Mouse (Mus musculus) T-cell, adult 2 months (primary cell): Measurements from ENCODE around the gene Ghrhr.

Experiments
- DNase-seq: peaks from one replicate; pipeline ENCODE4 v3.0.0; 2022; ENCODE audit warnings: low spot score

Gene Ghrhr

GRCm38 (mm10) chr6:55376076-55376475 is at the start of gene Ghrhr:
Gene Ghrhr, plus strand, starts transcription at chr6:55376295.
- DNase-seq, result no peak

DNA sequence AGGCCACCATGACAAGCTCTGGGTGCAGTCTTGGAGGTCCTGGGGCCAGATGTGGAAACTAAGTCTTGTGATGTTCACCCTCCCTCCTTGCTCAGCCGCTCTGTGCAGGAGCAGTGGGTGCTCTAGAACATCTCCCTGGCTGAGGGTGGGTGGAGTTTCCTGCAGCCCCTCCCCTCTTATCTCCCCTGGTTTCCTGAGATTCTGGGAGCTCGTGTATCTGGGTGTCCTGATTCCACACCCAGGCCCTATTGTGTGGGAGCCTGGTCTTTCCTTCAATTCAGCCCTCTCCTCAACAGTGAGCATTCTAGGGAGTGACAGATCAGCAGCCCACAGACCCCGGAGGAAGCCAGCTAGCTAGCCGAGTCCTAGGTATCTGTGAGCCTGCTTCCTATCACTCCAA is 49.8 kb upstream of the Ghrhr start:
- no peak for DNase-seq

- no peak for DNase-seq
Observed at GRCm38 (mm10) chr6:55327326-55327725, 48.8 kb upstream of the Ghrhr start.

DNA sequence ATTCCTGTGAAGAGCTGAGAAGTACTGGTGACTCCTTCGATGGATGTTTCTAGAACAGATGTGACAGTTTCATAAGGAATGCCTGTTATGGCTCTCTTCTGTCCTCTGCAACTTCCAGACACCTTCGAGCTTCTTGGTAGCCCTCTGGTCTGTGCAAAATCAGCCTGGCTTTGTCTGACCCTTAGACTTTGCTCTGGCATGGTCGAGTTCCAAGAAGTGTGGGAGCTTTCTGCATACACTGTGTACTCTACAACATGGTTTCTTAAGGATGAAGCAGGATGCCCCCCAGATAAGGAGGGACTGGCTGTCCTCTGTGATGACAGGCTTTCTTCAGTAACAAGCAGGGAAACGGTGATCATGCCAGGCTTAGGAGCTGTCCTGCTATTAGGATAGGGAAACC is 47.9 kb upstream of the Ghrhr start:
- no peak for DNase-seq

DNA sequence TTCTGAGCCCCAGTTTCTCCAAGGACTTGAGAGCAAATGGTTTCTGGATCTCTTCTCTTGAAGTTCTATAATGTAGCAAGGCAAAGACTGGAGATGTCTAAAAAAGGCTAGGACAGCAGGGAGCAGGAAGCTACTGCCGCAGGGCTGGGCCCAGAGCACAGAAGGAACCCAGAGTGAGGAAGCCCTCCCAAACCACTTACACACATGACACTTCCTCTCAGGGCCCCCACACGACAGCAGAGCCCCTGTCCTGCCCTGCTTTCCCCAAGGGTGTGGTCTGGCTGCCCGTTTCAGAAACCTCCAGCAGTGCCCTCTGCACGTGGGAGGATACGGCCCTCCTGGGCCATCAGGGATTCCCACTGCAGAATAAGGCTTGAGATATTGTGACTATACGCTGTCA is 44.8 kb upstream of the Ghrhr start:
- no peak for DNase-seq

DNA sequence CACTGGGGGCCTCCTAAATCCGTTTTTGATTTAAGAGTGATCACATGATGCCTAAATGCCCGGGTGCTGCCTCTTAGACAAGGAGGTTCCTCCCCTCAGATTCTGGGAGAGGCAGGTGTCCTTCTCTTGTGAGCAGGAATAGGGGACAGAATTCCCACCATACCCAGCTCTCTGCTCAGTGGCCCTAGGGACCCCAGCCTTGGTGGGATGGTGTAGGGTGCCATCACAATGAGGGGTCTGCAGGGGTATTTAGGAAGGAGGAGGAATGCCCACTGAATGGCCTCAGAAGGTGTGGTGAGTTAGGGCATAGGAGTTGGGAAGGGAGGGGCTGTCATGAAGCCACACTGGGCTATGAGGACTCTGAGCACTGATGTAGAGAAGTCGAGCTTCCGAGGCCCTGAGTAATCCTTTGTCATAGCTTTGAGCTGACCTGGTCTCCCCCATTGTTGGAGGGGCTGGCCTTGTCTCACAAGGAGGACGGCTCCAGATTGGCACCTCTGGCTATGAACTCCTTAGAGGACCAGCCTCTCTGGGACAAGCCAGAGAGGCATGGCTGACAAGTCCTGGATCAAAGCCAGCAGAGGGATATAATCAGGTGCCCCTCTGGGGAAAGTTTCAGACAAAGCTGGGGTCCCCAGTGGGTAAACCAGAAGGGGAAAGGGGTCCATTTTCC is 43.9 kb upstream of the Ghrhr start:
- no peak for DNase-seq

DNA sequence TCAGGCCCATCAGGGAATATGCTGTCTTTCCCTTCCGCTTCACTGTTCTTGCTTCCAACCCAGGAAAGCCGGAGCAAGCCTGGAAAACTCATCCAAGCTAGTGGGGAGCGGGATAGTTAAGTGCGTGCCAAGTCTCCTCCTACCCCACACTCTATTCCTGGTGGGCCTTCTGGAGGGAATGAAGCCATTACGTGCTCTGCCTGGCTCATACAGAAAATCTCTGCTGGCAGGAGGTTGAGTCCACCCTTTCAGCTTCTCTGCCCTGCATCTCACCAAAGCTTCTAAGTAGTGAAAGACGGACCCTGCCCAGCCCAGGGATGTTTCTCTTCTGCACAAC is 43.4 kb upstream of the Ghrhr start:
- DNase-seq, result no peak

DNA sequence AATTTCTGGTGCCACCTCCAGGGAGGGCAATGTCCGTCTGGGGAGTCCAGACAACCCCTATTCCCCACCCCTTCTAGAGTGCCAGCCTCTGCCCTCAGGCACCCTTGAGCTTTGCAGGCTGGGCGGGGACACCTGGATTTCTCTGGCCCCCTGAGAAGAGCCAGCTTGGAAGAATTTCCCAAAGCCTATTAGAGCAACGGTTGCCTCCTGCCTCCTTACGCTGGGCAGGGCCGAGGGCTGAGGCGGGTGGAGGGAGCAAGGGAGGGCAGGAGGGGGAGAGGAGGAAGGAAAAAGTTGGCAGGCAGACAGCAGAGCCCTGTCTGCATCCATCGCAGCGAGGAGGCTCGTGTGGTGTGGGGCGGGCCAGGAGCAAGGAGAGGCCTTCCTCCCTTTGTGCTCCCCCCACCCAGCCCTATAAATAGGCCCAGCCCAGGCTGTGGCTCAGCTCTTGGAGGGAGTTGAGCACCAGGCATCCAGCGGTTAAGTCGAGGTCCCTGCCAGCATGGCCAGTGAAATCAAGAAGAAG is 40.0 kb upstream of the Ghrhr start, which contains the start of gene Aqp1:
TSS of gene Aqp1 (plus strand) at position 444 of the 526 bp plus-strand sequence.
- no peak for DNase-seq

DNA sequence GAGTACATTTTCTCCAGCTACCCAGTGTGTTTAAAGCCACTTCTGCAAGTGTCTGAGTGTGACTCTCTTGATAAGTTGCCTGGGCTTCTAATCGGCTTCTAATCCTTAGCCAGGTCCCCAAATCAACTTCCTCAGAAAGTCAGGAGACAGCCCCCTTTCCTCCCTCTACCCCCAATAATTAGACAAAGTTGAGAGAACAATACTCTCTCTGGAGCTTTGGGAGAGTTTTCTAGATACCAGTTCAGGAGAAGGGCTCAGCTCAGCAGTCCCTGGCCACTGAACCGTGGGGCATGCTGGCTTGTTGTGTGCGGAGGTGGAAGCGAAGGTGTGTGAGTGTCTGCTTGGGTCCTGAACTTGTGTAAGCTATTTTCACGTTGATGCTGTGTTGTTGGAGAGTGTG is 38.9 kb upstream of the Ghrhr start:
- DNase-seq, result no peak

GRCm38 (mm10) chr6:55338077-55338476 is 38.0 kb upstream of the Ghrhr start:
- no peak for DNase-seq

GRCm38 (mm10) chr6:55338934-55339825 is 36.9 kb upstream of the Ghrhr start:
- no peak for DNase-seq

- no peak for DNase-seq
Observed at GRCm38 (mm10) chr6:55341688-55342087, 34.4 kb upstream of the Ghrhr start.

GRCm38 (mm10) chr6:55342328-55342727 is 33.8 kb upstream of the Ghrhr start:
- no peak for DNase-seq

DNA sequence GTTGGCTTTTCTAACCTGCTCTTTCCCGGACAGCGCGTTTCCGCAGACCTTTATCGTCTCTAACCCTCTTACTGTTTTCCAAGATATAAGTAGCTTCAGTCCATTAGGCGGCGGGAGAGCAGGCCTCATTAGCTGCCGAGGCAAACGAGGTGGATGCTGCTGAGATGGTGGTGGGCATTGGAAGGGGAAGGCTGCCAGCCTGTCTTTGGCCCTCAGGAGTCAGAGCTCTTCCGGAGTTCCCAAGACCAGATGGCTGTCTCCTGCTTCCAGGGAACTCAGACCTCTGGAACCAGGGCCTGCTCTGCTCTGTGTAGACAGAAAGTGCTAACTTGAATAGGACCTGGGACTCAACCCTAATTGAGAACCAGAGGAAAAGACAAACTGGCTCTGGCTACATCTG is 32.6 kb upstream of the Ghrhr start:
- no peak for DNase-seq

GRCm38 (mm10) chr6:55344291-55345016 is 31.6 kb upstream of the Ghrhr start:
- no peak for DNase-seq

DNA sequence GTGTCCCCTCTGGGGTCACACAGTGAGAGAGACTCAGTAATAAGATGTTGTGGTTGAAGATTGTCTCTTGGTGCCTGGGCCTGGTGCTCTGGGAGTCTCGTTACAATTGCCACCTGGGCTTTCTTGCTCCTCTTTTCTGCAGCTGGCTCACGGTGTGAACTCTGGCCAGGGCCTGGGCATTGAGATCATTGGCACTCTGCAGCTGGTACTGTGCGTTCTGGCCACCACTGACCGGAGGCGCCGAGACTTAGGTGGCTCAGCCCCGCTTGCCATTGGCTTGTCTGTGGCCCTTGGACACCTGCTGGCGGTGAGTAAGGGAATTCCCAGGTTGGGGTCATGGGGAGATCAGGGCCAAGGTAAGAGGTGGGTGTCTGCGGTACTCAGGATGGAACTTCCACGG is 30.8 kb upstream of the Ghrhr start:
- no peak for DNase-seq

GRCm38 (mm10) chr6:55346491-55346890 is 29.6 kb upstream of the Ghrhr start:
- DNase-seq, result no peak

GRCm38 (mm10) chr6:55347711-55348571 is 28.2 kb upstream of the Ghrhr start:
- no peak for DNase-seq

GRCm38 (mm10) chr6:55349231-55349630 is 26.9 kb upstream of the Ghrhr start:
- no peak for DNase-seq

DNA sequence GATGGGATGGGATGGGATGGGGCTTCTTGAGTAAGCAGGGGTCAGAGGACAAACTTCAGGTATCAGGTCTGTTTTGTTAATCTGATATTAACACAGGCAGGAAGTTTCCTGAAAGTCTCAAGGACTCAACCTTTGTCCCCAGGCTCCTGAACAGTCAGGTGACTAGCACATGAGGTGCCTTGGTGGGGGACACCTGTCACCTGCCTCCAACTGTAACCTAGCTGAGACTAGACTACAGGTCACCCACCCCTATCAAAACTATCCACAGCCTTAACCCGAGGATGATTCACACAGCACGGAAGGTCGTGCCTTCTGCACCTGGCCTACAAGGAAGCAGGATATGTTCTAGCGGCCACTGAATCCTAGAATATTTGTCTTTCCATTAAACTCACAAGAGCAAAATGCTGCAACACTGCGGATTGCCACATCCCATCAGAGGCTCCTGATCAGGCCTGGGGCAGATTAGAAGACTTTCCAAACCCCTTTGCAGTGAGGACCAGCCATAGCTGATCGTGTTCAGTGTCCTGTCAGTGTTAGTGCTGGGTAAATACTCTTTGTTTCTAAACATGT is 25.6 kb upstream of the Ghrhr start:
- no peak for DNase-seq

- no peak for DNase-seq
Observed at GRCm38 (mm10) chr6:55351712-55352111, 24.4 kb upstream of the Ghrhr start.
